Mouse (Mus musculus) liver, embryonic 14.5 days (tissue): ENCODE measurements at regions not wholly inside any gene's neighbourhood (a gene's known extent, or its start where the extent isn't known, plus 50 kb on each side); places are given as distances from the start of the nearest gene placed in this dataset.

ENCODE experiments used
- ATAC-seq: fragments of 200-750 bp; cut with Nextera tagmentation; 2 replicates; pipeline ENCODE4 v1.8.0; 2017; ENCODE audit warnings: moderate number of reproducible peaks, mild to moderate bottlenecking, moderate library complexity; ENCODE audit not compliant: insufficient read depth
- DNase-seq, 3 experiments: peaks; one replicate each; pipeline ENCODE4 v3.0.0-alpha.2; 2012 to 2013; ENCODE audit warnings: low read depth in 3 of 3, low spot score in 3 of 3
- H3K27ac ChIP-seq: fragments of 300-500 bp; sonication (generic); 2 replicates; pipeline ENCODE4 v1.5.1; 2014; ENCODE audit warnings: moderate library complexity, mild to moderate bottlenecking, control low read depth, inconsistent platforms
- H3K27me3 ChIP-seq: fragments of 300-500 bp; sonication (generic); 2 replicates; pipeline ENCODE4 v1.6.1; 2014; ENCODE audit warnings: mild to moderate bottlenecking, low read length, moderate library complexity; ENCODE audit not compliant: control insufficient read depth, insufficient read depth
- H3K36me3 ChIP-seq: fragments of 300-500 bp; sonication (generic); replicated peaks from 2 replicates; pipeline ENCODE4 v1.6.1; 2014; ENCODE audit warnings: low read depth; ENCODE audit not compliant: control insufficient read depth, insufficient read depth
- H3K4me1 ChIP-seq, 2 experiments: fragments of 200-500 bp in 1 of 2; fragments of 300-500 bp in 1 of 2; sonication (generic) in 1 of 2; replicated peaks; 2 replicates each; pipeline ENCODE4 v1.6.1; 2012 to 2014; ENCODE audit warnings: antibody characterized with exemption in 1 of 2, inconsistent platforms in 1 of 2, low read length in 1 of 2; ENCODE audit not compliant: control insufficient read depth in 2 of 2, insufficient read depth in 2 of 2
- H3K4me2 ChIP-seq: fragments of 300-500 bp; sonication (generic); 2 replicates; pipeline ENCODE4 v1.6.1; 2014; ENCODE audit warnings: low read depth, mild to moderate bottlenecking, control low read depth, moderate library complexity
- H3K4me3 ChIP-seq, 2 experiments: fragments of 200-500 bp in 1 of 2; fragments of 300-500 bp in 1 of 2; sonication (generic) in 1 of 2; 2 replicates each; pipeline ENCODE4 v1.5.1; 2012 to 2014; ENCODE audit warnings: low read depth in 2 of 2, low read length in 2 of 2, mild to moderate bottlenecking in 2 of 2, control low read depth in 1 of 2, inconsistent platforms in 1 of 2, moderate library complexity in 1 of 2; ENCODE audit not compliant: insufficient read depth in 1 of 2
- H3K9ac ChIP-seq: fragments of 300-500 bp; sonication (generic); replicated peaks from 2 replicates; pipeline ENCODE4 v1.6.1; 2014; ENCODE audit warnings: mild to moderate bottlenecking, control low read depth, moderate library complexity
- H3K9me3 ChIP-seq: fragments of 300-500 bp; sonication (generic); 2 replicates; pipeline ENCODE4 v1.6.1; 2016; ENCODE audit warnings: low read length, mixed read lengths; ENCODE audit not compliant: control insufficient read depth
- CTCF ChIP-seq: IDR thresholded peaks from 2 replicates; pipeline ENCODE4 v1.5.1; 2016; ENCODE audit warnings: antibody characterized with exemption, low read depth, control low read depth
- EP300 ChIP-seq: IDR thresholded peaks from 2 replicates; pipeline ENCODE4 v1.6.1; 2016; ENCODE audit warnings: antibody characterized with exemption, low read depth
- WGBS: fragments of 180-500 bp; shearing (Covaris S2); extraction: QIAGEN DNeasy Blood & Tissue Kit; methylation state at CpG from one replicate; pipeline ENCODE4 v1.1.7; 2014; ENCODE audit not compliant: insufficient replicate concordance; 5-methylcytosine and 5-hydroxymethylcytosine counted together

- WGBS: 44% methylated on average over 3 of the region's 3 CpGs
Observed at GRCm38 (mm10) chr1:142679917-142680316, 960.5 kb upstream of the B3galt2 start.

GRCm38 (mm10) chr1:142688828-142689227, 951.6 kb upstream of the B3galt2 start:
- Histone ChIP-seq H3K9ac (no peak overlapping the region), H3K4me1 (no peaks in the 10 kb centered on the region), H3K9me3 (no peaks in the 10 kb centered on the region), H3K27ac (no peak overlapping the region), H3K27me3 (no peaks in the 10 kb centered on the region), H3K4me2 (no peak overlapping the region), H3K4me3 (no peak overlapping the region), H3K36me3 (no peaks in the 10 kb centered on the region)
- DNase-seq (no peak), ATAC-seq (no peak)
- TF ChIP-seq CTCF (no peak), EP300 (no peak)

More at GRCm38 (mm10) chr1:142679917-142680316, 960.5 kb upstream of the B3galt2 start:
- no peaks in the 10 kb centered on the region for H3K4me1 ChIP-seq
- no peaks in the 10 kb centered on the region for H3K27me3 ChIP-seq
- H3K4me2 ChIP-seq: no peak overlapping the region
- ATAC-seq (no peak), DNase-seq (no peak)
- no peak overlapping the region for H3K4me3 ChIP-seq
- no peak overlapping the region for H3K9ac ChIP-seq
- H3K27ac ChIP-seq: no peak overlapping the region
- no peak for TF ChIP-seq CTCF
- no peak for TF ChIP-seq EP300
- no peaks in the 10 kb centered on the region for H3K36me3 ChIP-seq
- no peaks in the 10 kb centered on the region for H3K9me3 ChIP-seq

GRCm38 (mm10) chr1:142695179-142695578, 945.3 kb upstream of the B3galt2 start:
- no peak for DNase-seq
- H3K36me3 ChIP-seq: no peaks in the 10 kb centered on the region
- no peak for TF ChIP-seq CTCF
- TF ChIP-seq EP300: no peak
- H3K4me1 ChIP-seq: no peaks in the 10 kb centered on the region
- no peak overlapping the region for H3K4me3 ChIP-seq
- ATAC-seq: no peak
- no peak overlapping the region for H3K4me2 ChIP-seq
- H3K27me3 ChIP-seq: no peaks in the 10 kb centered on the region
- H3K27ac ChIP-seq: no peak overlapping the region
- H3K9ac ChIP-seq: no peak overlapping the region
- H3K9me3 ChIP-seq: no peaks in the 10 kb centered on the region
- WGBS: 39% methylated on average over 1 of the region's 1 CpGs

GRCm38 (mm10) chr1:142708263-142708662, 932.2 kb upstream of the B3galt2 start:
- Histone ChIP-seq H3K4me2 (no peak overlapping the region), H3K9me3 (no peaks in the 10 kb centered on the region), H3K27me3 (no peaks in the 10 kb centered on the region), H3K4me1 (no peaks in the 10 kb centered on the region), H3K4me3 (no peak overlapping the region), H3K9ac (no peak overlapping the region), H3K27ac (no peak overlapping the region), H3K36me3 (no peaks in the 10 kb centered on the region)
- DNase-seq (no peak), ATAC-seq (no peak)
- WGBS: 55% methylated on average over 2 of the region's 2 CpGs
- TF ChIP-seq EP300 (no peak), CTCF (no peak)

- Histone ChIP-seq H3K4me1 (no peaks in the 10 kb centered on the region), H3K4me2 (no peak overlapping the region), H3K27me3 (no peaks in the 10 kb centered on the region), H3K9me3 (no peaks in the 10 kb centered on the region), H3K9ac (no peak overlapping the region), H3K4me3 (no peak overlapping the region), H3K36me3 (no peaks in the 10 kb centered on the region), H3K27ac (no peak overlapping the region)
- ATAC-seq (no peak), DNase-seq (no peak)
- TF ChIP-seq EP300 (no peak), CTCF (no peak)
Observed at GRCm38 (mm10) chr1:142730259-142730658, 910.2 kb upstream of the B3galt2 start.

GRCm38 (mm10) chr1:142734108-142734507, 906.4 kb upstream of the B3galt2 start:
- Histone ChIP-seq H3K4me3 (no peak overlapping the region), H3K27ac (no peak overlapping the region), H3K27me3 (no peaks in the 10 kb centered on the region), H3K36me3 (no peaks in the 10 kb centered on the region), H3K4me1 (no peaks in the 10 kb centered on the region), H3K4me2 (no peak overlapping the region), H3K9me3 (no peaks in the 10 kb centered on the region), H3K9ac (no peak overlapping the region)
- ATAC-seq (no peak), DNase-seq (no peak)
- TF ChIP-seq EP300 (no peak), CTCF (no peak)
